Mouse (Mus musculus) neural tube, embryonic 11.5 days (tissue): ENCODE results near the gene Ddx41. TPM values are rescaled to one million over a fixed set of nuclear protein-coding genes. Genes with fewer than 3 reads are reported as not detected.

Experiments used
- ATAC-seq: fragments of 200-750 bp; cut with Nextera tagmentation; 2 replicates; pipeline ENCODE4 v1.8.0; 2017; ENCODE audit warnings: moderate number of reproducible peaks, mild to moderate bottlenecking, moderate TSS enrichment, moderate library complexity; ENCODE audit not compliant: insufficient read depth, low FRiP score, low TSS enrichment
- DNase-seq: peaks from one replicate; pipeline ENCODE4 v3.0.0-alpha.2; 2015; ENCODE audit warnings: low spot score
- H3K27ac ChIP-seq: fragments of 300-500 bp; sonication (generic); 2 replicates; pipeline ENCODE4 v1.5.1; 2014; ENCODE audit warnings: low read depth, mild to moderate bottlenecking, low read length
- H3K27me3 ChIP-seq: fragments of 300-500 bp; sonication (generic); 2 replicates; pipeline ENCODE4 v1.6.1; 2014; ENCODE audit warnings: mild to moderate bottlenecking, low read length, mixed read lengths; ENCODE audit not compliant: control insufficient read depth, insufficient read depth
- H3K36me3 ChIP-seq: fragments of 300-500 bp; sonication (generic); 2 replicates; pipeline ENCODE4 v1.6.1; 2014; ENCODE audit warnings: mild to moderate bottlenecking, low read length, moderate library complexity, mixed read lengths; ENCODE audit not compliant: control insufficient read depth, insufficient read depth
- H3K4me1 ChIP-seq: fragments of 300-500 bp; sonication (generic); 2 replicates; pipeline ENCODE4 v1.6.1; 2014; ENCODE audit warnings: low read length, mixed read lengths; ENCODE audit not compliant: control insufficient read depth, insufficient read depth
- H3K4me2 ChIP-seq: fragments of 300-500 bp; sonication (generic); 2 replicates; pipeline ENCODE4 v1.6.1; 2014; ENCODE audit warnings: low read depth, mild to moderate bottlenecking, moderate library complexity
- H3K4me3 ChIP-seq: fragments of 300-500 bp; sonication (generic); 2 replicates; pipeline ENCODE4 v1.5.1; 2014; ENCODE audit warnings: low read depth, low read length
- H3K9ac ChIP-seq: fragments of 300-500 bp; sonication (generic); 2 replicates; pipeline ENCODE4 v1.6.1; 2014; ENCODE audit warnings: mild to moderate bottlenecking, low read length
- H3K9me3 ChIP-seq: fragments of 300-500 bp; sonication (generic); 2 replicates; pipeline ENCODE4 v1.6.1; 2016; ENCODE audit warnings: low read length; ENCODE audit not compliant: control insufficient read depth
- WGBS: fragments of 180-500 bp; shearing (Covaris S2); extraction: QIAGEN DNeasy Blood & Tissue Kit; methylation state at CpG from one replicate; pipeline ENCODE4 v1.1.7; 2014; 5-methylcytosine and 5-hydroxymethylcytosine counted together
- polyA plus RNA-seq: library from polyadenylated mRNA; unstranded; fragments of >200 nt; fragmentation: Nextera tagmentation; extraction: Ambion mirVana; gene quantifications from 2 replicates; pipeline ENCODE4 v1.2.1, GENCODE M21; 2014

Ddx41 gene
- polyA plus RNA-seq, 1 experiment from 2014 or later = 76.3 TPM

DNA sequence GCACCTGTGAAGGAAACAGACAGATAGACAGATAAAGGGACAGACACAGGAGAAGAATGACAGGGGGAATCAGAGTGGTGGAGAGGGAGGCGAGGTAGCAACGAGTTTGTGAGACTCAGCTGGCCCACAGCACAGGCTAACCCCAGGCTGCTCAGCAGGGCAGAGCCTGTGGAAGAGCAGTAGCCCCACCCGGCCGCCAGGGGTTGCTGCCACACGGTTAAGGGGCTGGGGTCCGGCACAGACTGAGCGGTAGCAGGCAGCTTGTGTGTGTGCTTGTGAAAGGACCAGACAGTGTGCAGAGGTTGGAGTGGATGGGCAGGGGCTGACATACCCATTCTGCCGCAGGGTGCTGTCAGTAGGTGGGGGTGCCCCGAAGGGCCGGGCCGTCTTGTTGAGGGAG is 28.6 kb downstream of the Ddx41 start:
- no peak overlapping the region for H3K4me3 ChIP-seq
- H3K36me3 ChIP-seq = peaks cover 31% of the 10 kb centered on the region
- no peak for ATAC-seq

DNA sequence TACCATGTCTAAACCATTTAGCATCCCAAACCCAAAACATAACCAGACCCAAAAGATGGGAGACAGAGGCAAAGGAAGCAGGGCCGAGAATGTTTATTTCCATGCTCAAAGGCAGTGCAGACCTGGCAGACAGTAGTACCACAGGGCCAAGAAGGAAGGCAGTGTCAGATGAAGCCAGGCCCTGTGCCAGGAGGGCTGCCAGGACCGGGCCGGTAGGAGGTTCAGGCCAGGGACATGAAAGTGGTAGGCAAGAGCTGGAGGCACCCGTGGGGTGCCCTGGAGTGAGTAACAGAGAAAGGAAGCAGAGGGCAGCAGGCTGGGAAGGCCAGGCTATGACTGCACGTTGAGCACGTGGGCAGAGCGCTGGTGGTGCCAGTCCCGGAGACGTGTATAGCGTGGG is 29.8 kb downstream of the Ddx41 start:
- 94% methylated on average over 10 of the region's 10 CpGs for WGBS
- no peak overlapping the region for H3K27ac ChIP-seq
- no peaks in the 10 kb centered on the region for H3K27me3 ChIP-seq
- ATAC-seq = no peak
- no peak for DNase-seq
- H3K4me1 ChIP-seq = peaks cover 16% of the 10 kb centered on the region
- peaks cover 34% of the 10 kb centered on the region for H3K36me3 ChIP-seq
- H3K9ac ChIP-seq = no peak overlapping the region
- H3K9me3 ChIP-seq = no peaks in the 10 kb centered on the region
- H3K4me3 ChIP-seq = no peak overlapping the region
- H3K4me2 ChIP-seq = no peak overlapping the region

More for the DNA sequence above, 28.6 kb downstream of the Ddx41 start:
- DNase-seq = peak; percentile 49
- WGBS = 62% methylated on average over 11 of the region's 11 CpGs
- Histone ChIP-seq H3K9me3 (no peaks in the 10 kb centered on the region), H3K4me1 (peaks cover 28% of the 10 kb centered on the region), H3K9ac (no peak overlapping the region), H3K4me2 (no peak overlapping the region), H3K27me3 (no peaks in the 10 kb centered on the region), H3K27ac (no peak overlapping the region)

DNA sequence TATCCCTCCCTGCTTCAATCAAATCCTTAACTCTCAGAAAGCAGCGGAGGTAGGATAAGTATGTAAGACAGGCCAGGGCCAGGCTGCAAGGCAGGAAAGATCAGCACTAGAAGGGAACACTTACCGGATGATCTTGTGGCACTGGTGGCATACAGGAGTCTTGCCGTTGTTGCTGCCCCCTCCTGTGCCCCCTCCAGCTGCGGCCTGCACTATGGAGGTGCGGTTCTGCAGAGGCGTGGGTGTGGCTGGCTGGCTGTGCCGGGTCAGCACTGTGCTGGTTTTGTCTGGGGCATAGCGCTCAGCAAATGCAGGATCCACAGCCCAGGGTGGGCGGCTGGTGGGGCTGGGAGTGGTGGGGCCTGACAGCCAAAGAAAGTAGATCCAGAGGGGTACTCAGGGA is 30.6 kb downstream of the Ddx41 start:
- Histone ChIP-seq H3K9me3 (no peaks in the 10 kb centered on the region), H3K4me2 (no peak overlapping the region), H3K27me3 (no peaks in the 10 kb centered on the region), H3K4me1 (peaks cover 8% of the 10 kb centered on the region), H3K27ac (no peak overlapping the region), H3K36me3 (peaks cover 34% of the 10 kb centered on the region), H3K4me3 (no peak overlapping the region), H3K9ac (no peak overlapping the region)
- ATAC-seq (no peak), DNase-seq (no peak)
- 95% methylated on average over 9 of the region's 9 CpGs for WGBS

DNA sequence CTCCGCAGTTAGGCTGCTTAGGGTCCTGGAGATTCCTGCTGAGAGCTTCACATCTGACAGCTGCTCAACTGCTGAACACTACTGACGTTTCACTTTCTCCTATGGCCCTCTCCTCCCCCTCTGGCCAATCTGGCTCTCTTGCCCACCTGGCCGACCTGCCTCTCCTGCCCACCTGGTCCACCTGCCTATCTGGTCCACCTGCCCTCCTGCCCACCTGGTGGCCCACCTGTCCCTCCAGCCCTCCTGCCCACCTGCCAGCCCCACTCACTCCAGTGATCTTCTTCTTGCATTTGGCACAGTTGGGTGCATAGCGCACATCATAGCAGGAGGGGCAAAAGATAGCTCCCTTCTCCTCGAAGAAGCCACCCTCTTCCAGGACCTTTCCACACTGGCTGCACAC is 32.1 kb downstream of the Ddx41 start:
- Histone ChIP-seq H3K4me1 (no peaks in the 10 kb centered on the region), H3K36me3 (peaks cover 34% of the 10 kb centered on the region), H3K9me3 (no peaks in the 10 kb centered on the region), H3K27me3 (no peaks in the 10 kb centered on the region), H3K4me2 (no peak overlapping the region), H3K4me3 (no peak overlapping the region), H3K9ac (no peak overlapping the region), H3K27ac (no peak overlapping the region)
- WGBS = 84% methylated on average over 5 of the region's 5 CpGs
- ATAC-seq (no peak), DNase-seq (no peak)

DNA sequence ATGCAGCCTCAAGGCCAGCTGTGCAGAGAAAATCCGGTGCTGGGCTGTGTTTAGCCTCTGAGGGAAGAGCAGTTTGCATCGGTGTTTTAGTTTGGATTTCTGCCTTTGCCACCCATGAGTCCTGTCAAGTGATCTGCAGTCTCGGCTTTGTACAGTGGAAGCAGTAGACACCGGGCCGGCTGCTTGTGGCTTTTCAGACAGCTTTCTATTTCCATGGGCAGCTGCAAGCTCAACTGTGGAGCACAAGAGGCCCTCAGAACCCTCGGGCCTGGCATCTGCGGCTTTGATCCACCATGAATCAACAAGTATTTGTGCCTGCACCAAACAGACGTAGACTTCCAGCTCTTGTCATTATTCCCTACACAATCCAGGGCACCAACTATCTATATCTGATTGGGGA is 34.1 kb downstream of the Ddx41 start:
- WGBS = 89% methylated on average over 8 of the region's 8 CpGs
- DNase-seq = no peak
- no peaks in the 10 kb centered on the region for H3K27me3 ChIP-seq
- no peak overlapping the region for H3K27ac ChIP-seq
- no peak overlapping the region for H3K4me3 ChIP-seq
- no peak for ATAC-seq
- no peaks in the 10 kb centered on the region for H3K9me3 ChIP-seq
- peaks cover 24% of the 10 kb centered on the region for H3K36me3 ChIP-seq
- H3K9ac ChIP-seq = no peak overlapping the region
- H3K4me1 ChIP-seq = no peaks in the 10 kb centered on the region
- no peak overlapping the region for H3K4me2 ChIP-seq

DNA sequence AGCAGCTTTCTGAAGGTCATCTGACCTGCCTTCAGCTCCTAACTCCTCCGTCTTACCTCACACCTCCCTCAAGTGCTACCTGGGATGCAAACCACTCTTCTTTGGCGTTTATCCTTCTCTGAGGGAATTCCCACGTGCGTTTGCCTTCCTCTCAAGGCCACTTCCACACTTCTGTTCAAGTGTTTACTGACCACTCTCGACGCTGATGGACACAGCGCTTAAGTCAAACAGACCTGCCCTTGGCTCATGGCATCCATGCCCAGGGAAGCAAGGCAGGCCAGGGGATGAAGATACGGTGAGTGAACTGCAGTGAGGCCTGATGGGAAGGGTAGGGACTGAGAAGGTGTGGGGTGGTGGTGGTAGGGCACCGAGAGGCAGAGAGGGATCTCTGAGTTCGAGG is 35.9 kb downstream of the Ddx41 start:
- no peaks in the 10 kb centered on the region for H3K9me3 ChIP-seq
- no peaks in the 10 kb centered on the region for H3K27me3 ChIP-seq
- H3K27ac ChIP-seq = no peak overlapping the region
- WGBS = 83% methylated on average over 10 of the region's 10 CpGs
- H3K9ac ChIP-seq = no peak overlapping the region
- H3K4me2 ChIP-seq = no peak overlapping the region
- H3K4me1 ChIP-seq = peaks cover 5% of the 10 kb centered on the region; the same call in 1 of the 2 replicates
- peaks cover 18% of the 10 kb centered on the region for H3K36me3 ChIP-seq
- DNase-seq (no peak), ATAC-seq (no peak)
- H3K4me3 ChIP-seq = no peak overlapping the region

DNA sequence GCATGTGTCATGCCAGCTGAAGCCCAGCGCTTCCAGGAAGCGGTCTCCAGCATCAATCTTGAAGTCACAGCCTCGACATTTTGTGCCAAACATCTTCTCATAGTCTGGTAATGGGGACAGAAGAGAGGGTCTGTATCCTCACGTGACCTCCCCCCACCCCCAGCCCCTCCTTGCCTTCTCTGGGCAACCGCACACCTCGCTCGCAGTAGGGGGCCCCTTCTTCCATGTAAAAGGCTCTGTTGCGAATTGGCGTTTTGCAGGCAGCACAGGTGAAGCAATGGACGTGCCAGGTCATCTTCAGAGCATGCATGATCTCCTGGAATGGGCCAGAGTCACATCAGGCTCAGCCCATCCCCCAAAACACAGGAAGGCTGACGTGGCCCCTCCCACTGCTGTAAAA is 37.6 kb downstream of the Ddx41 start:
- ATAC-seq = no peak

DNA sequence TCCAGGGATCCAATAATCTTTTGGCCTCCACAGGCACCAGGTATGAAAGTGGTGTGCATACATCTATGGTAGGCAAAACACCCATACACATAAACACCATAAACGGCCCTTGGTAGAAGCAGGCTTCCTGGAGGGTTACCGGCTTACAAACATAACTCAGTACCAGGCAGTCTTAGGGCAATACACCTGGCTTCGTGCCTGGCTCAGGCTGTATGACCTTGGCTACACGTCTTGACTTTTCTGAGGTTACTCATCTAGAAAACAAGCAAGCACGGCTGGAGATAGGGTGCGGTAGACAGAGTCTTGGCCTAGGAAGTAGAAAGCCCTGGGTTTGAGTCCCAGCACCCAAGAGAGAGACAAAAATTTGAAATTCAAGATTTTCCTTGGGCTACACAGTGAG is 39.8 kb downstream of the Ddx41 start:
- H3K4me2 ChIP-seq = no peak overlapping the region
- H3K36me3 ChIP-seq = no peaks in the 10 kb centered on the region
- ATAC-seq (no peak), DNase-seq (no peak)
- peaks cover 7% of the 10 kb centered on the region; the same call in 1 of the 2 replicates for H3K4me1 ChIP-seq
- H3K27me3 ChIP-seq = no peaks in the 10 kb centered on the region
- WGBS = 88% methylated on average over 6 of the region's 6 CpGs
- H3K27ac ChIP-seq = no peak overlapping the region
- H3K9me3 ChIP-seq = no peaks in the 10 kb centered on the region
- no peak overlapping the region for H3K9ac ChIP-seq
- H3K4me3 ChIP-seq = no peak overlapping the region

More for the DNA sequence above, 37.6 kb downstream of the Ddx41 start:
- Histone ChIP-seq H3K27me3 (no peaks in the 10 kb centered on the region), H3K4me3 (no peak overlapping the region), H3K9ac (no peak overlapping the region), H3K9me3 (no peaks in the 10 kb centered on the region), H3K4me1 (peaks cover 7% of the 10 kb centered on the region; the same call in 1 of the 2 replicates), H3K36me3 (peaks cover 11% of the 10 kb centered on the region), H3K4me2 (no peak overlapping the region), H3K27ac (no peak overlapping the region)
- WGBS = 53% methylated on average over 11 of the region's 11 CpGs
- no peak for DNase-seq

DNA sequence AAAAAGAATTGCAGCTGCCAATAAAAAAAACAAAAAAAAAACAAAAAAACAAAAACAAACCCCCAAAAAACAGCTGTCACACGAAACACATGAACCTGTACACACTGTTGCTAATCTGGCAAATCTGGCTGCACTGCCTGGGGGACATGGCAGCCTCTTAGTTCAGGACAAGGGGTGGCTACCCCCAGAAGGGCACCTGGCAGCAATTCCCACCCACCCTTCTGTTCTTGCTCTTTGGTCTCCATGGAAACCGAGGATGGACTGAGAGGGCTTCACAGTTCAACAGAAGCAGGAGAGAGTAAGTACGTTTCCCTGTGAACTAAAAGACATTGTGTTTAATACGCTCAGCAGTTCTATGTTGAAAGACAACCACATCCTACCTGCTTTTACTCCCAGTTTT is 40.8 kb downstream of the Ddx41 start:
- no peak for DNase-seq
- WGBS = 29% methylated on average over 4 of the region's 4 CpGs

More for the DNA sequence above, 40.8 kb downstream of the Ddx41 start:
- H3K36me3 ChIP-seq = no peaks in the 10 kb centered on the region
- H3K9me3 ChIP-seq = no peaks in the 10 kb centered on the region
- peaks cover 7% of the 10 kb centered on the region; the same call in 1 of the 2 replicates for H3K4me1 ChIP-seq
- no peak overlapping the region for H3K4me3 ChIP-seq
- H3K4me2 ChIP-seq = no peak overlapping the region
- no peak overlapping the region for H3K27ac ChIP-seq
- ATAC-seq = no peak
- peak overlapping the region; percentile 20; the same call in 1 of the 2 replicates for H3K9ac ChIP-seq
- no peaks in the 10 kb centered on the region for H3K27me3 ChIP-seq
